ENCODE assay signal across 9 mouse cellular contexts in the genomic region with DNA sequence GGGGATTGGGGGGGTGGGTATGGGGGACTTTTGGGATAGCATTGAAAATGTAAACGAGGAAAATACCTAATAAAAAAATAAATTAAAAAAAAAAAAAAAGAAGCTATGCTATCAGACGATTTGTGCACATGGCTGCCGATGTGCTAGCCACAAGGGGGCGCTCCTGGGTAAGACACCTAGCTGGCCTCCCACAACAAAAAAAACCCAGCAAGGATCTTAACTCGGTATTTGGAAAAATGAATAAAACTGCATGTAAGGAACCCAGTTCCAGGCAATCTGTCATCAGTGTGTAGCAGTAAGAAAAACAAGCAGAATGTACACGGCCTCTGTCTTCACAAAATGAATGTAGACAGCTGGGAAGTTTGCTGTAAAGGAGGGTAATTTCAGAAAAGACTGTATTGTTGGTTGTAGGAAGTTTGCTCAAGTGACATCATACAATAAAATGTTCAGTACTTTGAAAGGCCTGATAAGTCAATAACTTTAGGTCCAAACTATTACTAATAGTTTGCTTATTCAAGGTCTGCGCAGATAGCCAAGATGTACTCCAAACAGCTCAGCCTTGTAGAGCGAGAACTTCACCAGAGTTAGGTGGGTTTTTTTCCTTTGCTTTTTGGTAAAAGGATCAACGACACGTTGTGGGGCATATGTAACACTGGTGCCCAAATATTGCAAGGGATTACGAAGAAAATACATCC. TPM values are rescaled to one million over a fixed set of nuclear protein-coding genes. Genes with fewer than 3 reads are reported as not detected.
DNase-seq lines count a peak whose midpoint lies in the region; ATAC-seq and TF ChIP-seq lines count a peak whose summit lies in the region.
"Had no signal": no experiment of that assay in that cellular context is flagged by ENCODE, and none has a peak within 500 bp of the region (broad histone marks: within the 10 kb centered on the region; RNA-seq: fewer than 3 reads in every experiment).

No protein-coding gene starts in this region.

- H3K4me2 ChIP-seq in hindbrain, embryonic 14.5 days (replicated peaks), result no peak overlapping the region
- H3K4me2 ChIP-seq in hindbrain, embryonic 16.5 days (ENCODE audit: low read length), result no peak overlapping the region
- no peak overlapping the region for H3K4me2 ChIP-seq in embryonic facial prominence, embryonic 14.5 days (ENCODE audit: low read depth, low read length)
- no peak overlapping the region for H3K4me2 ChIP-seq in hindbrain, postnatal 0 days (ENCODE audit: low read depth, low read length)
- no peak overlapping the region for H3K4me2 ChIP-seq in limb, embryonic 13.5 days (replicated peaks)

- DNase-seq in hindbrain, embryonic 14.5 days (ENCODE audit: low spot score), result peak; percentile 83
- DNase-seq in adrenal gland, postnatal 36 days, result peak; percentile 79 to 89
- peak; percentile 87 for DNase-seq in embryonic facial prominence, embryonic 14.5 days (ENCODE audit: low spot score)
- peak; percentile 86 for DNase-seq in hindbrain, postnatal 0 days (ENCODE audit: low spot score)
- DNase-seq in ovary, adult 18-20 months (ENCODE audit: low spot score), result peak; percentile 22
- peak; percentile 74 for DNase-seq in thymus, postnatal 0 days (ENCODE audit: low spot score)

- H3K9me3 ChIP-seq in hindbrain, embryonic 14.5 days (ENCODE audit: control insufficient read depth, low read length), result no peaks in the 10 kb centered on the region
- no peaks in the 10 kb centered on the region; the same call in 1 of the 2 replicates for H3K9me3 ChIP-seq in hindbrain, embryonic 16.5 days (ENCODE audit: control insufficient read depth, low read length)
- peaks cover 9% of the 10 kb centered on the region; the same call in 1 of the 2 replicates for H3K9me3 ChIP-seq in embryonic facial prominence, embryonic 14.5 days (ENCODE audit: control insufficient read depth, low read length)
- no peaks in the 10 kb centered on the region for H3K9me3 ChIP-seq in hindbrain, postnatal 0 days (ENCODE audit: low read length)
- 0 out of 2 replicates have a peak, but pooled peaks cover 6% of the 10 kb centered on the region for H3K9me3 ChIP-seq in limb, embryonic 13.5 days

- peak; percentile 79 for TF ChIP-seq CTCF in hindbrain, postnatal 0 days (IDR thresholded peaks at IDR 0.05; ENCODE audit: low read depth)

- H3K4me1 ChIP-seq in hindbrain, embryonic 14.5 days (replicated peaks; ENCODE audit: control insufficient read depth, insufficient read depth, low read length), result no peaks in the 10 kb centered on the region
- H3K4me1 ChIP-seq in hindbrain, embryonic 16.5 days (ENCODE audit: control insufficient read depth, insufficient read depth, low read depth, low read length), result no peaks in the 10 kb centered on the region
- peaks cover 15% of the 10 kb centered on the region for H3K4me1 ChIP-seq in embryonic facial prominence, embryonic 14.5 days (ENCODE audit: control insufficient read depth, insufficient read depth, low read length)
- H3K4me1 ChIP-seq in hindbrain, postnatal 0 days (ENCODE audit: insufficient read depth, low read length), result no peaks in the 10 kb centered on the region
- peaks cover 23% of the 10 kb centered on the region for H3K4me1 ChIP-seq in limb, embryonic 13.5 days

- ATAC-seq in hindbrain, embryonic 14.5 days (ENCODE audit: low FRiP score), result no peak
- no peak for ATAC-seq in hindbrain, embryonic 16.5 days
- no peak for ATAC-seq in embryonic facial prominence, embryonic 14.5 days (ENCODE audit: low read depth)
- ATAC-seq in hindbrain, postnatal 0 days, result no peak
- no peak for ATAC-seq in limb, embryonic 13.5 days (ENCODE audit: low FRiP score, low read depth)

- no peak overlapping the region for H3K9ac ChIP-seq in hindbrain, embryonic 14.5 days
- H3K9ac ChIP-seq in hindbrain, embryonic 16.5 days (ENCODE audit: low read depth, low read length), result no peak overlapping the region
- H3K9ac ChIP-seq in embryonic facial prominence, embryonic 14.5 days (ENCODE audit: low read depth, low read length), result no peak overlapping the region
- no peak overlapping the region for H3K9ac ChIP-seq in hindbrain, postnatal 0 days (replicated peaks; ENCODE audit: low read length)
- no peak overlapping the region for H3K9ac ChIP-seq in limb, embryonic 13.5 days

- WGBS in hindbrain, embryonic 14.5 days, result 41% methylated on average over 11 of the region's 11 CpGs
- 40% methylated on average over 11 of the region's 11 CpGs for WGBS in hindbrain, embryonic 16.5 days
- WGBS in embryonic facial prominence, embryonic 14.5 days, result 30% methylated on average over 11 of the region's 11 CpGs
- WGBS in hindbrain, postnatal 0 days, result 39% methylated on average over 11 of the region's 11 CpGs
- WGBS in limb, embryonic 13.5 days, result 27% methylated on average over 11 of the region's 11 CpGs

- H3K36me3 ChIP-seq in hindbrain, embryonic 14.5 days (replicated peaks; ENCODE audit: control insufficient read depth, insufficient read depth), result no peaks in the 10 kb centered on the region
- H3K36me3 ChIP-seq in hindbrain, embryonic 16.5 days (ENCODE audit: control insufficient read depth, insufficient read depth, low read length), result no peaks in the 10 kb centered on the region
- H3K36me3 ChIP-seq in embryonic facial prominence, embryonic 14.5 days (ENCODE audit: control insufficient read depth, insufficient read depth, low read length), result no peaks in the 10 kb centered on the region
- no peaks in the 10 kb centered on the region for H3K36me3 ChIP-seq in hindbrain, postnatal 0 days (ENCODE audit: insufficient read depth, low read length)
- no peaks in the 10 kb centered on the region for H3K36me3 ChIP-seq in limb, embryonic 13.5 days

- no peak overlapping the region for H3K27ac ChIP-seq in hindbrain, embryonic 14.5 days
- no peak overlapping the region for H3K27ac ChIP-seq in hindbrain, embryonic 16.5 days (ENCODE audit: low read depth, low read length)
- no peak overlapping the region for H3K27ac ChIP-seq in embryonic facial prominence, embryonic 14.5 days (replicated peaks; ENCODE audit: low read depth, low read length)
- no peak overlapping the region for H3K27ac ChIP-seq in hindbrain, postnatal 0 days
- H3K27ac ChIP-seq in limb, embryonic 13.5 days, result peak overlapping the region; percentile 63; the same call in 1 of the 2 replicates

- no peak overlapping the region for H3K4me3 ChIP-seq in hindbrain, embryonic 14.5 days (replicated peaks; ENCODE audit: low read length)
- no peak overlapping the region for H3K4me3 ChIP-seq in hindbrain, embryonic 16.5 days (ENCODE audit: low read length)
- no peak overlapping the region for H3K4me3 ChIP-seq in embryonic facial prominence, embryonic 14.5 days (ENCODE audit: low read depth, low read length)
- H3K4me3 ChIP-seq in hindbrain, postnatal 0 days (ENCODE audit: low read length), result no peak overlapping the region
- H3K4me3 ChIP-seq in limb, embryonic 13.5 days, result no peak overlapping the region
- H3K4me3 ChIP-seq: erythroblast, embryonic 14.5 days had no signal

- no peaks in the 10 kb centered on the region for H3K27me3 ChIP-seq in hindbrain, embryonic 14.5 days (ENCODE audit: control insufficient read depth, insufficient read depth, low read length)
- no peaks in the 10 kb centered on the region for H3K27me3 ChIP-seq in hindbrain, embryonic 16.5 days (replicated peaks; ENCODE audit: control insufficient read depth, insufficient read depth, low read length)
- no peaks in the 10 kb centered on the region for H3K27me3 ChIP-seq in embryonic facial prominence, embryonic 14.5 days (replicated peaks; ENCODE audit: control insufficient read depth, insufficient read depth, low read length)
- no peaks in the 10 kb centered on the region for H3K27me3 ChIP-seq in hindbrain, postnatal 0 days (ENCODE audit: insufficient read depth, low read length)
- no peaks in the 10 kb centered on the region for H3K27me3 ChIP-seq in limb, embryonic 13.5 days

RNA-seq across cellular contexts. Expression of gene Fbp1, which starts 31.7 kb away (rescaled TPM):
- polyA plus RNA-seq in hindbrain, embryonic 14.5 days (2014; fragmentation: Nextera tagmentation; extraction: Ambion mirVana), result 0.60 and 0.76 TPM in 2 replicates
- polyA plus RNA-seq in hindbrain, embryonic 16.5 days (2015; fragmentation: Nextera tagmentation; extraction: Ambion mirVana), result 0.55 and 0.68 TPM in 2 replicates
- 1 to 10 TPM; 1.3 to 1.4 TPM for total RNA-seq in adrenal gland, postnatal 36 days (2021)
- 1.2 and 2.0 TPM in 2 replicates for polyA plus RNA-seq in embryonic facial prominence, embryonic 14.5 days (2014; fragmentation: Nextera tagmentation; extraction: Ambion mirVana)
- total RNA-seq in hindbrain, postnatal 0 days (2014; rRNA removed), result 2.1 TPM in 1 of 2 replicates, not detected in the other
- polyA plus RNA-seq in hindbrain, postnatal 0 days (2015; fragmentation: Nextera tagmentation; extraction: Ambion mirVana), result 0.50 and 0.78 TPM in 2 replicates
- polyA plus RNA-seq in limb, embryonic 13.5 days (2015; fragmentation: Nextera tagmentation; extraction: Ambion mirVana), result 2.0 and 2.6 TPM in 2 replicates
- polyA plus RNA-seq in thymus, postnatal 0 days (2015; fragmentation: Nextera tagmentation; extraction: Ambion mirVana), result 15.4 and 18.0 TPM in 2 replicates
- polyA plus RNA-seq: erythroblast, embryonic 14.5 days had no signal

RNA-seq across cellular contexts. Expression of gene 2010111I01Rik, which starts 44.9 kb away (rescaled TPM):
- polyA plus RNA-seq in hindbrain, embryonic 14.5 days (2014; fragmentation: Nextera tagmentation; extraction: Ambion mirVana), result 29.6 and 32.6 TPM in 2 replicates
- 28.6 and 30.1 TPM in 2 replicates for polyA plus RNA-seq in hindbrain, embryonic 16.5 days (2015; fragmentation: Nextera tagmentation; extraction: Ambion mirVana)
- 10 to 100 TPM; 80.6 to 90.0 TPM for total RNA-seq in adrenal gland, postnatal 36 days (2021)
- polyA plus RNA-seq in embryonic facial prominence, embryonic 14.5 days (2014; fragmentation: Nextera tagmentation; extraction: Ambion mirVana), result 144 and 166 TPM in 2 replicates
- 29.8 and 35.3 TPM in 2 replicates for total RNA-seq in hindbrain, postnatal 0 days (2014; rRNA removed)
- 15.9 and 18.6 TPM in 2 replicates for polyA plus RNA-seq in hindbrain, postnatal 0 days (2015; fragmentation: Nextera tagmentation; extraction: Ambion mirVana)
- polyA plus RNA-seq in limb, embryonic 13.5 days (2015; fragmentation: Nextera tagmentation; extraction: Ambion mirVana), result 250 and 254 TPM in 2 replicates
- polyA plus RNA-seq in thymus, postnatal 0 days (2015; fragmentation: Nextera tagmentation; extraction: Ambion mirVana), result 60.5 and 69.4 TPM in 2 replicates

Comparison
In these comparisons a context has a peak if more than half of its experiments do, and no peak if none do; other contexts are left out.
1. DNase-seq: peak in every context shown above with its lines; median percentile 87 in embryonic facial prominence, embryonic 14.5 days; 86 in hindbrain, postnatal 0 days; 84 in adrenal gland, postnatal 36 days; 83 in hindbrain, embryonic 14.5 days; 74 in thymus, postnatal 0 days; 22 in ovary, adult 18-20 months.